Mouse (Mus musculus) right cerebral cortex, postnatal 25 days (tissue): Measurements from ENCODE around the gene Hes6.

Source experiments
- DNase-seq: peaks from one replicate; pipeline ENCODE4 v3.0.0; 2022

Hes6 gene

GRCm38 (mm10) chr1:91413898-91414594 is at the start of gene Hes6:
Gene Hes6, minus strand, starts transcription at chr1:91414038.
- DNase-seq: peak; percentile 61

GRCm38 (mm10) chr1:91463336-91463995 is 49.6 kb upstream of the Hes6 start:
- no peak for DNase-seq

GRCm38 (mm10) chr1:91460564-91460963 is 46.7 kb upstream of the Hes6 start:
- DNase-seq: no peak

GRCm38 (mm10) chr1:91460069-91460468 is 46.2 kb upstream of the Hes6 start:
- no peak for DNase-seq

- peak; percentile 99 for DNase-seq
Measured at GRCm38 (mm10) chr1:91459059-91459809, 45.4 kb upstream of the Hes6 start, which contains the start of gene Per2. Gene Per2, minus strand, starts transcription at chr1:91459324.

- peak; percentile 70 for DNase-seq
Measured at GRCm38 (mm10) chr1:91458223-91458861, 44.5 kb upstream of the Hes6 start.

GRCm38 (mm10) chr1:91457698-91458097 is 43.9 kb upstream of the Hes6 start:
- DNase-seq: peak; percentile 72

- no peak for DNase-seq
Measured at GRCm38 (mm10) chr1:91457116-91457515, 43.3 kb upstream of the Hes6 start.

GRCm38 (mm10) chr1:91456301-91456801 is 42.5 kb upstream of the Hes6 start:
- DNase-seq: peak; percentile 29

- no peak for DNase-seq
Measured at GRCm38 (mm10) chr1:91455661-91456161, 41.9 kb upstream of the Hes6 start.

- DNase-seq: no peak
Measured at GRCm38 (mm10) chr1:91454927-91455326, 41.1 kb upstream of the Hes6 start.

- DNase-seq: no peak
Measured at GRCm38 (mm10) chr1:91454366-91454765, 40.5 kb upstream of the Hes6 start.

GRCm38 (mm10) chr1:91453932-91454331 is 40.1 kb upstream of the Hes6 start:
- no peak for DNase-seq

- DNase-seq: no peak
Measured at GRCm38 (mm10) chr1:91451547-91452084, 37.8 kb upstream of the Hes6 start.

- no peak for DNase-seq
Measured at GRCm38 (mm10) chr1:91450851-91451250, 37.0 kb upstream of the Hes6 start.

- DNase-seq: no peak
Measured at GRCm38 (mm10) chr1:91448688-91449087, 34.9 kb upstream of the Hes6 start.

GRCm38 (mm10) chr1:91446511-91446910 is 32.7 kb upstream of the Hes6 start:
- DNase-seq: no peak

- DNase-seq: no peak
Measured at GRCm38 (mm10) chr1:91446060-91446459, 32.2 kb upstream of the Hes6 start.

- DNase-seq: no peak
Measured at GRCm38 (mm10) chr1:91444841-91445830, 31.3 kb upstream of the Hes6 start.

- no peak for DNase-seq
Measured at GRCm38 (mm10) chr1:91442350-91442990, 28.6 kb upstream of the Hes6 start.

GRCm38 (mm10) chr1:91441855-91442254 is 28.0 kb upstream of the Hes6 start:
- no peak for DNase-seq
